Mouse (Mus musculus) left cerebral cortex, postnatal 4 days (tissue): ENCODE results near the gene Slc26a11. TPM values are rescaled to one million over a fixed set of nuclear protein-coding genes. Genes with fewer than 3 reads are reported as not detected.
"Not testable (repeated sequence)": the region's sequence is repeated elsewhere in the genome, so short reads cannot be mapped to it uniquely, and the experiment has no call there.

ENCODE experiments used
- DNase-seq: peaks from one replicate; pipeline ENCODE4 v3.0.0-alpha.2; 2022
- intact Hi-C: fragments of 180-260 bp; cut with DNase I; formaldehyde crosslinking; loops from one replicate; pipeline ENCODE4 v1.15.1; 2025
- total RNA-seq, 2 experiments: library from RNA; stranded (reverse); gene quantifications; 2 replicates each; pipeline ENCODE4 v1.2.3; 2021

The Slc26a11 gene
- total RNA-seq, 2 experiments from 2014 or later, result 4.1 to 5.3 TPM

DNA sequence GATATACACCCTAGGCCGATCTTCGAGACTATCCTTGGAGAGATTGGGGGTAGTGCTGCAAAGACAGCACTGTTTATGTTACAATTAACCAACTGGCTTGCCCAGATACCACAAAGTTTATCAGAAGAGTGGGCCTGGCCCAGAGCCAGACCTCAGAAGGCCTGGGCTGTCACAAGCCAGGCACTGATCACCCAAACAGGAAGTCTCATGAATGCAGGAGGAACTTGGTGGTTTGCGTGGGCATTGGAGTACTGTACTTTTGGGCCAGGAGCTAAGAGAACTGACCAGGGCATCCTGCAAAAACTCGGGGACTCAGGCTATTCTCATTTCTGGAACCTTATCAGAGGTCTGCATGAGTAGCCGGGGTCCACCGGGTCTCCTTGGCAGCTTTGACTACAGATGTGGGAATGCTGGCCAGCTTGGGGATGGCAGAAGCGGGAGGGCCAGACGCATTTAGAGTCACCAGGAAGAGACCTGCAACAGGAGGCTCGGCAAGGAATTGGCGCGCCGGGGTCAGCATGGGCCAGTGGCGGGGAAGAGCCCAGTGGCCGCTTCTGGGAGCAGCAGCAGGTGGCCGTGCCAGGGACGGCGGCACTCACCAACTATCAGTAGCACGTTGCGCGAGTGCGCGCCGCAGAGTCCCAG is 437 bp upstream of the Slc26a11 start:
- no peak for DNase-seq
- intact Hi-C loops, result no loop called here

DNA sequence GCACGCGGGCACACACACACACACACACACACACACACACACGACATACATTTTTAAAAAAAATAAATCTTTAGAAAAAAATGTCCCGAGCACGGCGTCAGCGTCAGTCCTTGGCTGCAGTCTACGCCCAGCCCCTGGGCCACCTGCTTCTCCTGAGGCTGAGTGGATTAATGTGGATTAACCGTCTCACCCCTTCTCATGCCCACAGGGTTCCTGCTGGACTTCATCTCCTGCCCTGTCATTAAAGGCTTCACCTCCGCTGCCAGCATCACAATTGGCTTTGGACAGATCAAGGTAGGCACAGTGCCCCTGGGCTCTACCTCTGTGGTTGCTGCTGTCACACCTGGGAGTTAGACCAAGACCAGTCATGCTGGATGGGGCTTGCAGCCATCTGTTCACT is 3.7 kb downstream of the Slc26a11 start:
- DNase-seq, result no peak
- intact Hi-C loops, result no loop called here

DNA sequence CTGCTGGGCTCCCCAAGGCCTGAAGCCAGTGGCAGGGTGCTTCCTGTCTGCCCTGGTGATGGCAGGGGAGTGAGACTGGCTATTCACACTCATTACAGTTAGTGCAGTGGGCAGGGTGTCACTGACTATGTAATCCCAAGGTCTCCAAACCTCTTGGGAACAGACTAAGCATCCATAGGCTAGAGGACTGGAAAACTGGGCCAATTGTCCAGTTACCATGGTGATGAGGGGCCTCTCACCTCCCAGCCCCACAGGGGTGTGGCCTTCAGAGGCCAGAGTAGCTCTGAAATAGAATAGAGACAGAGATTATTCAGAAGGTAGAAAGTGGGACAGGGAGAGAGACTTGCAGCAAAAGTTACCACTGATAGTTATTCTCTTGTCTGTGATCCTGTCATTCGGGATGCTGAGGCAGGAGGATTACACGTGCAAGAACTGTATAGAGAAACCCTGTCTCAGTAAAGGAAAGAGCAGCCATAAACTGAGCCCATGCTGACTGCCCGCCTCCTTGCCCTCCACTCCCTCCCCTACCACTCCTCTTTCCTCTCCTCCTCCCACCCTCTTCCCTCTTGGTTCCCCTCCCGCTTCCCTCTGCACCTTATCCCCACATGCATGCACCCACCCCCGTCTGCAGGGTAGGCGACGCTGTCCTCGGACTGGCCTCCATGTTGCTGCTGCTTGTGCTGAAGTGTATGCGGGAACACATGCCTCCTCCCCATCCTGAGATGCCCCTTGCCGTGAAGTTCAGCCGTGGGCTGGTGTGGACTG is 7.6 kb downstream of the Slc26a11 start:
- no peak for DNase-seq
- intact Hi-C loops, result no loop called here

DNA sequence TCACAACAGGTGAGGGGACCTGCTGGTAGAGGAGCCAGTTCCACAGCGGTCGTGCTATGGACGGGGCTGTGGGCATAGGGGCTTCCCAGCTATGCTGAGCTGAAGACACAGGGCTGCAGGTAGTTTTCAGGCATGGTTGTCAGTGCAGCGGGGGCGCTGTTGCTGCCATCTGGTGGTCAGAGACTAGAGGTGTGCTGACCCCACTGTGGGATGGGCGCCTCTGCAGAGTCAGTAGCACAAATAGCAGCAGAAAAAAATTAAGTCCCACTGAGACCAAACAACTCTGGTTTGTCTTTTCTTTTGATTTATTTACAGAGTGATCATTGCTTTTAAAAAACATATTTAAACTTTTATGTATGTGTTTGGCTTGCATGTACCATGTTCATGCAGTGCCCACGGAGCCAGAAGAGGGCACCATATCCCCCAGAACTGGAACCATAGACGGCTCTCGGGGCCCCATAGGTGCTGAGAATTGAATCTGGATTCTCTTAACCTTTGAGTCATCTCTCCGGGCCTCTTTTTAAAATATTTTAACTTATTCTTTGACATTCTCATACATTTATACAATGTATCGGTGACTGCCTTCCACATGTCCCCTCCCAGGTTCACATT is 8.3 kb downstream of the Slc26a11 start:
- intact Hi-C loops, result no loop called here

DNA sequence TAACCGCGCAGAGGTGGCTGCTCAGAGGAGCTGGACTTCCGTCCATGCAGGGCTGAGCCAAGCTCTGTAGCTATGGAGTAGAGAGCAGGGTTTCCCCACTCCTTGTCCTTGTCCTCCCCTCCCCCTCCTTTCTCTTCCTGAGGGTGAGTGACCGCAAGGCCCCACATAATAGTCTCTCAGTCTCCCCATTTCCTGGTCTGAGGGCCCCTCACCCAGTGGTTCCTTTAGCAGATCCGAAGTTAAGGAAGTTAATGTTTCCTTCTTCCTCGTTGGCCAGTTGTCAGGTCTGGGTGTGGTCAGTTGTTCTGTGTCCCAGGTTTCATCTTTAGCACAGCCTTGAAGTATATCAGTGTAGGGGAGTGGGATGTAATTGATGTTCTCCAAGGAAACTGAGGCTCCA is 20.1 kb downstream of the Slc26a11 start:
- intact Hi-C loops, result no loop called here
- DNase-seq, result no peak

More for the DNA sequence above, 8.3 kb downstream of the Slc26a11 start:
- DNase-seq, result peak; percentile 79

DNA sequence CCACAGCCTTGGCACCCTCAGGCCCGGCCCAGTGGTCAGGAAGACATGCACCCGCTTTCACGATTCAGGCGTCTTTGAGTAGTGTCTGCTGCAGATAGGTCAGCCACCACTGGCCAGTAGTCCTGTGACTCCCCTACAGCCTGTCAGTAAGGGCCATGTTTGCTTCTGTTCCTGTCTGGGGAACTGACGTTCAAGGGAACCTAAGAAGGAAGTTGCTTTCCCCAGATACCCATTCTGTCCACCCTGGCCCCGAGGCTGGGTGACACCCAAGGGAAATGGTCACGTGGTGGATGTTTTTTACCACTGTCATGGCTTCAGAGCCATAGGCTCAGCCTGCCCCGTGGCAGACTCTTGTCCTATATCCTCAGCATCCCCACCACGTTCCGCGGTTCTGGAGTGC is 22.0 kb downstream of the Slc26a11 start:
- DNase-seq, result no peak
- intact Hi-C loops, result no loop called here

DNA sequence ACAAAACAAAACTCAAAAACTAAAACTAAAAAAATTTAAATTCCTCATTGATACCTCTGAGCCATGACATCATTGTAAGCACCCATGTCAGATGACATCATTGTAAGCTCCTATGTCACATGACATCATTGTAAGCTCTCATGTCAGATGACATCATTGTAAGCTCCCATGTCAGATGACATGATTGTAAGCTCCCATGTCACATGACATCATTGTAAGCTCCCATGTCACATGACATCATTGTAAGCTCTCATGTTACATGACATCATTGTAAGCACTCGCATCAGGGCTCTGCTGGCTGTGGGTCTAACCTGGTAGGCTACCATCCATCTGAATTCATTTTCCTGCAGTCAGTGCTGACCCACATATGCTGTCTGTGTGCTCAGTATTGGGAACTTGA is 23.2 kb downstream of the Slc26a11 start:
- intact Hi-C loops, result no loop called here

DNA sequence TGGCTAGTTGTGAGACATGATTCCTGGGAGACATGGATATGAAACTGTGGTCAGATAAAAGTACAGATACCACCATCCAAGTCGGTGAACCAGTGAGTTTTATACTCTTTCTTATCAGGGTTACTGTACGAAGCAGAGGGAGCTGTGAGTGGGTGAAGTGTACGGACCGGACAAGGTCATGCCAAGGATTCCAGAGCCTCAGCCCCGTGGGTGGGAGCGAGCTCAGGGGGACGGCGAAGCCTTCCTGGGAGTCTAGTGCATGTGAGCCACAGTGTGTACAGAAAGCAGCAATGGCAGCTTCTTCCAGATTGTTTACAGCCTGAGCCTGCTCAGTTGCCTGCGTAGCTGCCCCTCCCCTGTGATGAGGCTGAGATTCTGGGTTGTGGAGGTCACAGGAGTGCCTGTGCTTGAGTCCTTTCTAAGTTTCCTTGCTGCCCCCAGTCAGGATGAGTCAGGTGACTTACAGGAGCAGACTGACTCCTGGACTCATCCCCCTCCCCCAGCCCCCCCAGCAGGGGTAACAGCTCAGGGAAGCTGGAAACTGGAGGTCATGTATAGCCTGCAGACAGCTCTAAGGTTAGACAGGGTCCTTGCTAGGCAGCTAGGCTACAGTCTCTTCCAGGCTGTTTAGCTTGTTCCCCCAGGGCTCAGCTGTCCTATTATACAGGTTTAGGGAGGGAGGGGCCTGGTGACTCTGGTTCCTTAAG is 26.4 kb downstream of the Slc26a11 start:
- intact Hi-C loops, result no loop called here
- no peak for DNase-seq

More for the DNA sequence above, 23.2 kb downstream of the Slc26a11 start:
- no peak for DNase-seq

DNA sequence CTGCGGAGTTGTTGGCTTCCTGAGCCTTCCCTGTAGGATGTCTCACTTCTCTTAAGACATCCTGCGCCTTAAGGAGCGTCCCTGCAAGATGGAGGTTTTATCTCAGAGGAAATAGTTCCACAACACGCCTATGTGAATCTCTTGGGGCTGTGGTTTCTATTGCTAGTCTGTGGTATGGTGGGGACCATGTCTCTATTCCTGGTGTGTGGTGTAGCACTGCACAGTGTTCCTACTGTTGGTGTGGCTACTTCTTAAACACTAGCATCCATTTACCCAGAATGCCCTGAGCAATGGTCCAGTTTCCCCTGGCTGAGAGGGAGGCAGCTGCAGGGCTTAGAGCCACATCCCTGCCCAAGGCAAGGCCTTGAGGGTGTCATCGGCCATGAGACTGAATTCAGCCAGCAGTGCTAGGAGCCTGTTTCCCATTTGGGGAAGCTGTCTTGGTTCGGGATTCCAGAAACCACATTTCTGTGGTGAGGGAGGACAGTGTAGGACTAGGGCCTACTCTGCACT is 27.0 kb downstream of the Slc26a11 start:
- intact Hi-C loops, result no loop called here
- no peak for DNase-seq

DNA sequence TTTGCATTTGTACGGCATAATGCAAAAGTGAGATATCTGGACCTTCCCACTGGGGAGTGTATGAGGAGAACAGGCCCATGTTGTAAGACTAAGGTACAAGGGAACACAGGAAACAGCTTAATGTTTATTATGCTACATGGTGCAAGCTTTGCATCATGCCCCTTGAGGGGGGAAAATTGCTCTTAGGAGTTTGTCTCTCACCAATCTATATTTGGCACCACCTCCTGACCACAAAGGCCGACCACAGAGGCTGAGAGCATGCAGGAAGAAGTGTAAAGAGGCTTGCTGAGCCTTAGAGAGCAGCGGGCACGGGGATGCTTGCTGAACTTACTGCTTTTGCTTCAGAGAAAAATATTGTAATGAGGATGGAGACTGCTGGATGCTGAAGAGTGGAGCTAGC is 29.5 kb downstream of the Slc26a11 start:
- no peak for DNase-seq
- intact Hi-C loops, result no loop called here

DNA sequence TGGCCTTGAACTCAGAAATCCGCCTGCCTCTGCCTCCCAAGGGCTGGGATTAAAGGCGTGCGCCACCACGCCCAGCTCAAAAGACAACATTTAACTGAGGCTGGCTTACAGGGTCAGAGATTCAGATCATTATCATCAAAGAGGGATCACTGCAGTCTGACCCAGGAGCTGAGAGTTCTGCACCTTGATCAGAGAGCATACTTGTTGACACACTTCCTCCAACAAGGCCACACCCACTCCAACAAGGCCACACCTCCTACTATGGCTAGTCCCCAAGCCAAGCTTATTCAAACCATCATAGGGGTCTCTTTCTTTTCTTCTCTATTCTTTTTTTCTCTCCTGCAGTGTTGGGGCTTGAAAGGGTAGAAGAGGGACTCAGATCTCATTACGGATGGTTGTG is 30.9 kb downstream of the Slc26a11 start:
- intact Hi-C loops, result no loop called here
- no peak for DNase-seq

DNA sequence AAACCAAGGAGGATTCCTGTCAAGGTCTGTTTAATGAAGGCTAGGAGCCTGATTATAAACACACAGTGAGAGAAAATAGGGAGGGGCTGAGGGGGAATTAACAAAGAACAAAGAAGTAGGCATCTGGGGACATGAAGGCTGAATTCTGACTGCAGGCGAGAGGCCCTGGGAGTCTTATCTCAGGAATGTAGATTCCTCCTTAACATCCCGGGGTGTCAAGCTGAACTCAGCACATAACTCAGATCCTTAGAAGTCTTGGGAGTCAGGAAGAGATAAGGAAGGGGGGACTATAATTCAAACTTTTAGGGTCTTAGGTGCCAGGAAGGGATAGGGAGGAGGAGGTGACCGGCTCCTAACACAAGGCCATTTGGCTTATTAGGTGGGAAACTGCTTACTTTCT is 31.9 kb downstream of the Slc26a11 start:
- DNase-seq, intact Hi-C loops: not testable (repeated sequence)

DNA sequence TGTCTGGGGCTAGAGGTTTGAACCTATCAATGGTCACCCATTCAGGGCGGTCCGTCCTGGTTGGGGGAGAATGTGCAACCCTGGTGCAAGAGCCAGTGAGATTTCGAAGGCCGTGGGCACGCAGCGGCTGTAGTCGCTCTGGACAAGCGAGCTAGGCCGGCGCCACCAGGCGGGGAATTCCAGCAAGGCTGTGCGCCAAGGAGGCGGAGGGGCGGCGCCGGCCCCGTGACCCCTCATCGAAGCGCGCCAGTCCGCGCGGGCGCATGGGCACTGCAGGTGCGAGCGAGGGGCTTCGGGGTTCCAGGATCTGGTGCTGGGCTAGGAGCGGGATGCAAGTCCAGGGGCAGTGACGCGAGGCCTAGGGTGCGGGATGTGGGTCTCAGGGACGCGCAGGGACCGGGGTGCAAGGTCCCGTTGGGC is 34.5 kb downstream of the Slc26a11 start:
- intact Hi-C loops, result no loop called here
- DNase-seq, result peak; percentile 75

DNA sequence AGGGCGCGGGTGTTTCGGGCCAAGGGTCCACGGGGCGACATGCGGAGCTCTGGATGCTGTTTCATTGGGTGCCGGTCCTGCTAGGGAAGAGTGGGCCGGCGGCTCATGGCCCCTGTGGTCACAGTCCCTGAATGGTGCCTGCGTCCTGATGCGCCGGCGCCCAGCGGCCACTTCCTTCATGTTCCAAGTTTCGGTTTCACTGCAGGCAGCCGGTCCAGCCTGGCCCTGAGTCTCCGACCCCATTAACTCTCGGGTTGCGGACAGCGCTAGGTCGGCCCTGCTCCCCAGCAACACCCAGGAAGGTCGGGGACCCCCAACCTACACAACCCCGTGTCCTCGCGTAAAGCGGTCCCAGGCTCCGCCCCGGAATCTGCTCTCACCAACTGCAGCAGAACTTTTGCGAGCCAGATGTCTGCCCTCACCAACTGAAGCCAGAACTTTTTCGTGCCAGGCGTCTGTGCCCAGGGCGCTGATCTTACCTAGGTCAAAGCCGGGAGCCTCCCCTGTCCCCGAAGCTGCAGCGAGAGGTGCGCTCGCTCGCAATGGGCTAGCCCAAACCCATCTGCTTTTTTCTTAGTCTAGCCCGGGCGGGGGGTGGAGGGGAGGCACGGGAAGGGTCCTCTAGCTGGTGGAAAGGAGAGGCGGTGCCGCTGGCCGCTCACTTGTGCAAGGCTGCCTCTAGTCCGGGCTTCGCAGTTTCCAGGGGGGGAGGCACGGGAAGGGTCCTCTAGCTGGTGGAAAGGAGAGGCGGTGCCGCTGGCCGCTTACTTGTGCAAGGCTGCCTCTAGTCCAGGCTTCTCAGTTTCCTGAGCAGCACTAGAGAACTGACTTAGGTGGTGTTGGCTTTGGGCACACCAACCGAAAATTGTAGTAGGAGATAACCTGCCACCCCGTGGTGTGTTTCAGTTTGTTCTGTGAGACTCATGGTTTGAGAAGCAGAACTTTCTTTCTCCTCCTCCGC is 35.2 kb downstream of the Slc26a11 start:
- DNase-seq, result peak; percentile 29
- intact Hi-C loops, result no loop called here

DNA sequence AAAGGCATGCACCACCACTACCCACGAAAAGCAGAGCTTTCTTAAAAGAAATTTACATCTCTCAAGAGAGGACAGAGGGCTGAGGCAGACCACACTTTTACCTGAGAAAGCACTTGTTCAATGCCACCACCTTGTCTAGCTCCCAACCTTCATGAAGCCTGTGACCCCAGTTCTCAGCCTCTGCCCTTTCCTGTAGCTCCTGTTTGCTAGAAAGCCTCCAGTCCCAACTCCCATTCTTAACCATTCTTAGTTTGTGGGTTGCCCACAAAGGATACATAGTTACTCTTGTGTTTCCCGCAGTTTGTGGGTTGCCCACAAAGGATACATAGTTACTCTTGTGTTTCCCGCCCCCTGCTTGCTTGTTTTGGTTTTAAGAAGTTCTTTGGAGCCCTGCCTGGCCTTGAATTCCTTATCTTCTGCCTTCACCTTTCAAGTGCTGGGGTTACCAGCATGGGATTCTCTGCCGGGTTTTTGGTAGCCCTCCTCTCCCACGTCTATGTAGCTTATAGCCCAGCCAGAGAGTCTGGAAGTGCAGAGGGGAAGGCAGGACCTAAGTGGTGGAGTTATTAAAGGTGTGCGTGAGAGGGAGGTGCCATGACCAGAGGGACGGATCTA is 36.1 kb downstream of the Slc26a11 start:
- intact Hi-C loops, result no loop called here

DNA sequence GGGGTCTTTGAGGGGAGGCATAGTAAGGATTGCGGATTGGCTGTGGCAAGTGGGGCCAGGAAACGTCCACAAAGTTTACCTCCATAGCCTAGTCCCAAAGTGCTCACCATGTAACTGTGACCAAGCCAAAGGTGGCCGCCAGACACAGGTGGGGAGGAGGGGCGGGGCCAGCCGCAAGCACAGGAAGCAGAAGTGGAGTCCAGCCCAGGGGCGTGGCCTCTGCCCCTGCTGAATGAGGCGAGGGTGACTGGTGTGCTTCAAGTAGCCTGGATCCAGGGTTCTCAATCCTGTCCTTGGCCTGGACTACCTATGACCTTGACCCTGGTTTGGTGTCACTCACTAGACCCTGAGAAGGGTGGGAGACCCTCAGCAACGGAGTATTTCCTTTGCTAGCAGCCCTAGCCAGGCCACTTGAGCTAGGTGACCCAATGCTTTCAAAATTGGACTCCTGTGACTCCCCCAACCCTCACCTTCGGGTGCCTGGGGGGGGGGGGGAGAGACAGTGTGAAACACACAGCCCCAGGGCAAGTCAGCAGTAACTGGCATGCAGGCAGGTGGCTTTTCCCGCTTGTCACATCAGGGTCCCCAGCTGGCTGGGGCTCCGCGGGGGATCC is 36.8 kb downstream of the Slc26a11 start:
- intact Hi-C loops, result no loop called here
- DNase-seq, result no peak

More for the DNA sequence above, 36.1 kb downstream of the Slc26a11 start:
- no peak for DNase-seq

DNA sequence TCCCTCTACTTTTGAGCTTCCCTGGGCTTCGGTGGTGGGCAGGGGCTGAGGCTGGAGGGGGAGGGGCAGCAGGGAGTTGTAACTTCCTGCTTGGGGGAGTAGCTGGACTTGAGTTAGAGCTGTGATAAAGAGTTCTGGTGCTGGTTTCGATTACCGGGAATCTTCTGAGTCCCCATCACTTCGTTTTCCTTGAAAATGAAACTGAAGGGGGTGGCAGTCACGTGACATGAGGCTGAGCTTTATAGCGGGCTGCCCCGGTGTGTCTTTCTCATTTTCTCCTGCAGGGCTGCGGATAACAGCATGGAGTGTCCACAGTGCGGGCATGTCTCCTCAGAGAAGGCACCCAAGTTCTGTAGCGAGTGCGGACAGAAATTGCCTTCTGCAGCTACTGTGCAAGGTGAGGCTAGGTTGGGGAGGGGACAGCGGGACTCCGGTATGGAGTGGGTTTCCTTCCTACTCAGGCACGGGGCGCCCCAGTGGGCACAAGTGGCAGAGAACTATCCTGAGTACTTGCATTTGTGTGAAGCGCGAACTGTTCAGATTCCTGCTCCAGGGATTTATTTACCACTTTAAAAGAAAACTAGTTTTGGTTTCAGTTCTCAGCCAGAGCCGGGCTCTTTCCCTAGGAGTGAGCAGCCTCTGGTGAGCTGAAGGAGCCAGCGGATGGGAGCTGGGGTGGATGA is 37.6 kb downstream of the Slc26a11 start, which contains the start of gene Rnf213:
TSS of gene Rnf213 (plus strand) at position 301 of the 683 bp plus-strand sequence.
- peak; percentile 25 for DNase-seq
- intact Hi-C loops, result no loop called here

DNA sequence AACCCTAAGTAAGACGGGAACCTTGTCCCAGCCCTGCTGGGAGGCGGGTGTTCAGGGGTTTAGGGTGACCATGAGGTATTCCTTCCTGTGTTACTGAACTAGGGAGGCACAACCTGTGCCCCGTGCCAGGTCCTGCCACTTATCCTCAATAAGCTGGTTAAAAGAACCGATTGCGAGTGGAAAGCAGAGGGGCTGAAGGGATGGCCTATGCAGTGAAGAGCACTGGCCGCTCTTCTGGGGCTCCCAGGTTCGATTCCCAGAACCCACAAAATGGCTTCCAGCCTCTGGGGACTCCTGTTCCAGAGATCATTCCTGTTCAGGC is 38.1 kb downstream of the Slc26a11 start:
- DNase-seq, result no peak
- intact Hi-C loops, result no loop called here

DNA sequence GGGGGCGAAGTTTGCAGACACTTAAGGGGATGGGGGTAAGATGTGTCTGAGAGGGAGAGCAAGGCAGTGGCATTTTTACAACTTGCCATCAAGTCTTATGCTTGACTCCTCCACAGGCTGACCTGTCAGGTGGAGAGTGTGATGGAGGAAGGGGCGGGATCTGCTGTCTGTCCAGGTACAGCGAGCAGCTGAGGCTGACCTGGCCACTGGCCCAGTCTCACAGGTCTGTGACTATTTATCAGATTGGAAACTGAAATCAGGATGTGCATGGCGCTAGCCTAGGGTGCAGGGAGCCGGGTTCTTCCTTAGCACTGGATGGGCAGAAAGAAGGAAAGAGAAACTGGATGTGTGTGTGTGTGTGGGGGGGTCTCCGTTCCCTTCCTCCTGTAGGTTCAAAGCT is 38.9 kb downstream of the Slc26a11 start:
- DNase-seq, result no peak
- intact Hi-C loops, result no loop called here
